10 mouse cellular contexts compared by ENCODE assay signal in genomic region chr3:154806626-154807025, GRCm38 (mm10).
DNase-seq lines count a peak whose midpoint lies in the region; ATAC-seq and TF ChIP-seq lines count a peak whose summit lies in the region.
"Had no signal": no experiment of that assay in that cellular context is flagged by ENCODE, and none has a peak within 500 bp of the region (broad histone marks: within the 10 kb centered on the region; RNA-seq: fewer than 3 reads in every experiment).

No protein-coding gene starts in this region.

- no peaks in the 10 kb centered on the region for H3K27me3 ChIP-seq in kidney, embryonic 15.5 days
- no peaks in the 10 kb centered on the region for H3K27me3 ChIP-seq in kidney, adult 2 months (replicated peaks; ENCODE audit: control insufficient read depth, insufficient read depth, low read length)
- no peaks in the 10 kb centered on the region for H3K27me3 ChIP-seq in midbrain, embryonic 15.5 days (replicated peaks)
- H3K27me3 ChIP-seq: CH12.LX; liver, embryonic 13.5 days had no signal

- no peak for DNase-seq in kidney, adult 2 months
- peak; percentile 52 to 61 for DNase-seq in frontal cortex, postnatal 10 days (ENCODE audit: low spot score in 2 of 2)
- peak; percentile 57 to 66 for DNase-seq in layer of hippocampus, postnatal 36 days
- no peak for DNase-seq in c-Kit-positive CD71-positive TER-119-positive erythroid progenitor cells, embryonic 14.5 days (ENCODE audit: low spot score)
- DNase-seq in thymus, postnatal 4 days = no peak
- DNase-seq in cerebellum, postnatal 25 days = no peak
- DNase-seq: liver, embryonic 13.5 days had no signal

- no peaks in the 10 kb centered on the region for H3K36me3 ChIP-seq in kidney, embryonic 15.5 days
- H3K36me3 ChIP-seq in kidney, adult 2 months (ENCODE audit: control insufficient read depth, insufficient read depth, low read length) = no peaks in the 10 kb centered on the region
- no peaks in the 10 kb centered on the region for H3K36me3 ChIP-seq in midbrain, embryonic 15.5 days (replicated peaks)
- H3K36me3 ChIP-seq: liver, embryonic 13.5 days had no signal

- H3K27ac ChIP-seq in kidney, embryonic 15.5 days = 0 out of 2 replicates have a peak overlapping the region, but pooled peaks have one; percentile 13
- no peak overlapping the region for H3K27ac ChIP-seq in kidney, adult 2 months (ENCODE audit: insufficient read depth, low read depth, low read length)
- H3K27ac ChIP-seq in midbrain, embryonic 15.5 days = peak overlapping the region; percentile 79
- H3K27ac ChIP-seq: liver, embryonic 13.5 days had no signal

- 10% methylated on average over 7 of the region's 7 CpGs for WGBS in kidney, embryonic 15.5 days
- WGBS in kidney, adult 2 months = 23% methylated on average over 7 of the region's 7 CpGs
- WGBS in midbrain, embryonic 15.5 days = 5% methylated on average over 7 of the region's 7 CpGs

- H3K9ac ChIP-seq in kidney, embryonic 15.5 days = no peak overlapping the region
- H3K9ac ChIP-seq in midbrain, embryonic 15.5 days = no peak overlapping the region; the same call in 1 of the 2 replicates
- H3K9ac ChIP-seq: liver, embryonic 13.5 days had no signal

- no peak for TF ChIP-seq POLR2A in kidney, adult 2 months (IDR thresholded peaks at IDR 0.05; ENCODE audit: low read depth, low read length)

- no peak overlapping the region for H3K4me3 ChIP-seq in kidney, embryonic 15.5 days (replicated peaks)
- H3K4me3 ChIP-seq in kidney, adult 2 months (ENCODE audit: insufficient read depth, low read depth, low read length) = no peak overlapping the region
- no peak overlapping the region for H3K4me3 ChIP-seq in midbrain, embryonic 15.5 days
- H3K4me3 ChIP-seq: liver, embryonic 13.5 days had no signal

- H3K9me3 ChIP-seq in kidney, embryonic 15.5 days (replicated peaks) = no peaks in the 10 kb centered on the region
- H3K9me3 ChIP-seq in midbrain, embryonic 15.5 days = no peaks in the 10 kb centered on the region
- H3K9me3 ChIP-seq: liver, embryonic 13.5 days had no signal

- 0 out of 2 replicates have a peak, but pooled peaks cover 6% of the 10 kb centered on the region for H3K4me1 ChIP-seq in kidney, embryonic 15.5 days
- no peaks in the 10 kb centered on the region for H3K4me1 ChIP-seq in kidney, adult 2 months (ENCODE audit: control insufficient read depth, insufficient read depth, low read length)
- H3K4me1 ChIP-seq in midbrain, embryonic 15.5 days = peaks cover 33% of the 10 kb centered on the region
- H3K4me1 ChIP-seq: liver, embryonic 13.5 days had no signal

- peak; percentile 66; the same call in 1 of the 2 replicates for ATAC-seq in kidney, embryonic 15.5 days (replicated peaks; ENCODE audit: low FRiP score)
- peak; percentile 82 for ATAC-seq in midbrain, embryonic 15.5 days (replicated peaks)

- TF ChIP-seq CTCF in kidney, adult 2 months (conservative IDR thresholded peaks at IDR 0.05; ENCODE audit: insufficient read depth, insufficient read length, low read depth, low read length) = no peak

- H3K4me2 ChIP-seq in kidney, embryonic 15.5 days = no peak overlapping the region
- no peak overlapping the region for H3K4me2 ChIP-seq in midbrain, embryonic 15.5 days
- H3K4me2 ChIP-seq: liver, embryonic 13.5 days had no signal

Comparison
In these comparisons a context has a peak if more than half of its experiments do, and no peak if none do; other contexts are left out.
1. DNase-seq: peak in frontal cortex, postnatal 10 days (2 of 2) and layer of hippocampus, postnatal 36 days (2 of 2); none in kidney, adult 2 months (single experiment), c-Kit-positive CD71-positive TER-119-positive erythroid progenitor cells, embryonic 14.5 days (single experiment), thymus, postnatal 4 days (single experiment) and cerebellum, postnatal 25 days (0 of 2).